Mouse (Mus musculus) ovary, adult 18-20 months (tissue): ENCODE results near the gene Pld2.
"Not testable (repeated sequence)": the region's sequence is repeated elsewhere in the genome, so short reads cannot be mapped to it uniquely, and the experiment has no call there.

Experiments
- DNase-seq: peaks from one replicate; pipeline ENCODE4 v3.0.0; 2022; ENCODE audit warnings: low spot score, mixed read lengths

The Pld2 gene

DNA sequence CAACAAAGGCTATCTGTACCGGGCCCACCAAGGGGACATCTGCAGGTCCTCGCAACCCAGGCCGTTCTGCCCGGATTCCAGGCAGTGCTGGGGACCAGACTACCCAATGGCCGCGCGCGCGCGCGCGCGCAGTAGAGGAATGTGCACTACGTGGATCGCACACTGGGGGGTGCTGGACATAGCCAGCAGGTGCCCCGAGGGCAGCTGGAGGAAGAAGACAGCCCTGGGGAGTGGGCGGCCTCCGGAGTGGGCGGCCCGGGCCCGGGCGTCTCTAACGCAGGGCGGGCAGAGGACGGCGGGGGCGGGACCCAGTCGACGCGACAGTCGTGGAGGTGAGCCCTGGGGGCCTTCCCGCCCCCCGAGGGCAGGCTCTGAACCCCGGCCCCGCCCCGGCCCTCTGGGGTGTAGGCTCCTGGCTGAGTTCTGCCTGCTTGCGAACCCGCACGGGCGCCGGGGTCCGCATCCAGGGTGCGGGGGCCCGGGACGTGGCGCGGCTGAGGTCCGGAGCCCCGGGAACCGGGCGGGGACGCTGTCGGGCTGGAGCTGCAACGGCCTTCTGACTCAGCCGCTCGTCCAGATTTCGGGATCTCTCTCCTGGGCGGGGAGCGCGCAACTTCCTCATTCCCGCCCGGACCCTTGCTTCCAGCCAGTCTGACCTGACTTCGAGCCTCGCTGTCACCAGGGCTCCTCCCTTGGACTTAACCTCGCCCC is at the start of gene Pld2:
Pld2 (plus strand) TSS at position 188 of the 711 bp plus-strand sequence.
- DNase-seq = peak; percentile 91

DNA sequence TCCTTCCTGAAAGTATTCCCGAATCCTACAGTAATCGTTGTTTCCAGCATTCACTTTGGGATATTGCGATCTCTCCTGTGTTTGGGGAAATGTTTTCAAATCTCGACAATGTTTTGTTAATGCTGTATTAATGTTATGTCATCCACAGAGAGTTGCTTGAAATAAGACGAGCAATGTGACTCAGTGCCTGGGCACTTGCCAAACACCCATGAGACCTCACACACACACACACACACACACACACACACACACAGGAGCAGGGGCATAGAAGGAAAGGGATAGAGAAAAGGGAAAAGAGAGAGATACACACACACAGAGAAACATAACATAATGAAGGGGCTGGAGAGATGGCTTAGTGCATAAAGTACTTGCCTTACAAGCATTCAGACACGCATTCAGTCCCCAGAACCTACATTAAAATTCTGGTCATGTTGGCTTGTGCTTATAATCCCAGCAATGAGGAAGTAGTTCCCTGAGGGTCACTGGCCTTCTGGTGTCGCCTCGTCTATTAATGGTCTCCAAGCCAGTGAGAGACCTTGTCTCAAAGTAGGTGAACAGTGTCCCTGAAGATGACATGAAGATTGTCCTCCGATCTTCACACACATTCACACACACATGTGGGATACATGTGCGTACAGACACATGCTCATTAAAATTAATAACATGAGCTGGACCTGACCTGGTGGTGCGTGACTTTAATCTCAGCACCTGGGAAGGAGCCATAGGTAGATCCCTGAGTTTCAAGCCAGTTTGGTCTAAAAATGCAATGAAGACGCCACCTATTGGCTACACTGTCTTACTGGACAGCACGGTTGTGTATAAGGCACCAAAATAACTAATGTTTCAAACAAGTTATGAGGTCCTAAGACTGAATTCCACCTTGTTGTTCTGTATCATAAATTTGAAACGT is 40.0 kb upstream of the Pld2 start:
- no peak for DNase-seq

DNA sequence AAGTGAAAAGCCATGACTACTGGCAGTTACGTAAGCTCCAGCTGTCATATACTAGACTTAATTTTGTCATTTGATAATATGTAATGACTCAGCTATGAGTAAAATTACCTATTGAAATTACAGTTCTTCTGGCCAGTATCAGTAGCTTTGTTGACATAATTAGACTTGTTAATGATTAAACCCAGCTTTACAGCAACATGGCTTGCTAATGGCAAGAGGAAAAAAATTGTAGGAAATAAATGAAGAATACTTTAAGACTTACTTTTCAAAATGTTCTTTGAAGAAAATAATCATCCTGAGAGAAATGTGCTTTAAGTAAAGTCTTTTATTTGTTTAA is 39.4 kb upstream of the Pld2 start:
- no peak for DNase-seq

DNA sequence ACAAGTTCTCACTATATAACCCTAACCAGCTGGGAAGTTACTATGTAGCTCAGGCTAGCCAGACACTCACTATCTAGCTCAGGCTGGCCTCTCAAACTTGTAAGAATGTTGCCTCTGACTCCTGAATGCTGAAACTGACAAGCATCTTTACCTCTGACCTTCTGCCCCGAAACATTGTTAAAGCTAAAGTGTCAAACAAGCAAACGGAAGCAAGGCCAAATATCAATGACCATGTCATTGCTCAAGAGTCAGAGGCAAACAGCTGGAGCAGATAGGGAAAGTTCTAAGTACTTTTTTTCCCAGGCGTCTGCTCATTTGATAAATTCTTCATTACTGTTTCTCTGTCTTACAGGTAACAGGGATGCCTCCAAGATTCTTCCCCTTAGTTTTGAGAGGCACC is 37.8 kb upstream of the Pld2 start:
- DNase-seq = no peak

DNA sequence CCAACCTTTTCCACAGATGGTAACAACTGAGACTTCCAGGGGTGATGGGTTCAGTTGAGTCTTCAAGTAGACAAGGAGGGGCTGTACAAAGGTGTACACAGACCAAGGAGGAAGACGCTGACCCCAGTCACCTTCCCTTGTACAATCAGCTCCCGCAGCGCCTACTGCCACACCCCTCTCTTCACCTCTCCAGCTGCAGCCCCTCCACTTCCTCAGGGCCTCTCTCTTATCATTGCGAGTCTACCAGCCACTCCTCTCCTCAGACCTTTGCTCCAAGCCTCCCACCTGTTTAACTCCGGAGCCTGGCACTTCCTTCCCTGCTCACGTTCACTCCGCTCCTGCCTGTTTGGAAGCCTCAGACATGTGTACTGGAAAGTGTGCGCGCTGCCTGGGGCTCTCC is 34.9 kb upstream of the Pld2 start, which contains the start of gene Tm4sf5:
Tm4sf5 (plus strand) TSS at position 275 of the 400 bp plus-strand sequence.
- no peak for DNase-seq

DNA sequence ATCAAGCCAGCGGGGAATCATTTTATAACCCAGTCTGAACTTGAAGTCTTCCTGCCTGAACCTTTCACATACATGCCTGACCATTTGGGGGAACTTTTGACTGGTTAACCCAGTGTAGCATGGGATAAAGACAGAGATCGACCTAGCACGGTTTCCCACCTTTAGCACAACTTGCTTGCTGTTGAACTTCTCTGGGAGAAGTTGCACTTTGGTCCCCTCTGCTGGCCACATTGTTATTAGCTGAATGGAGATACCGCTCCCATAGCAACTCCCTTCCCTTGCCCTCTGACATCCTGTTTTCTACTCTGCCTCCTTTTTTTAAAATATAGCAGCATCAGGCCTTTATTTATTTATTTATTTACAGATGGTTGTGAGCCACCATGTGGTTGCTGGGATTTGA is 33.5 kb upstream of the Pld2 start:
- no peak for DNase-seq

DNA sequence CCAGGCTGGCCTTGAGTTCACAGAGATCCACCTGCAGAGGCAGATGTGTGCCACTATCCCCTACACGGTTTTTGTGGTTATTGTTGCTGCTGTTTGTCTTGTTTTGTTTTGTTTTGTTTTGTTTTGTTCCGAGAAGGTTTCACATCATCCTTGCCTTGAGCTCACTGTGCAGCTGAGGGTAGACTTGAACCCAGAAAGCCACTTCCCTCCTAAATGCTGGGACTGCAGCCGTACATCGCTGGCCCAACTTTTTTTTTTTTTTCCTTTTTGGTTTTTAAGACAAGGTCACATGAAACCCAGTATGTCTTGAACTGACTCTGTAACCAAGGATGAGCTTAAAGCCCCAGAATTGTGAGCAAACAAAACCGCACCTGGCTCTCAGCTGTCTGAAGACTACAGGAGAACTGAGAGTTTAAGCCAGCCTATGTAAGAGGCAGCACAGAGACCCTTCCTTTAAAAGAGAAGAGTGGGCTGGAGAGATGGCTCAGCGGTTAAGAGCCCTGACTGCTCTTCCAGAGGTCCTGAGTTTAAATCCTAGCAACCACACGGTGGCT is 32.8 kb upstream of the Pld2 start:
- DNase-seq = no peak

DNA sequence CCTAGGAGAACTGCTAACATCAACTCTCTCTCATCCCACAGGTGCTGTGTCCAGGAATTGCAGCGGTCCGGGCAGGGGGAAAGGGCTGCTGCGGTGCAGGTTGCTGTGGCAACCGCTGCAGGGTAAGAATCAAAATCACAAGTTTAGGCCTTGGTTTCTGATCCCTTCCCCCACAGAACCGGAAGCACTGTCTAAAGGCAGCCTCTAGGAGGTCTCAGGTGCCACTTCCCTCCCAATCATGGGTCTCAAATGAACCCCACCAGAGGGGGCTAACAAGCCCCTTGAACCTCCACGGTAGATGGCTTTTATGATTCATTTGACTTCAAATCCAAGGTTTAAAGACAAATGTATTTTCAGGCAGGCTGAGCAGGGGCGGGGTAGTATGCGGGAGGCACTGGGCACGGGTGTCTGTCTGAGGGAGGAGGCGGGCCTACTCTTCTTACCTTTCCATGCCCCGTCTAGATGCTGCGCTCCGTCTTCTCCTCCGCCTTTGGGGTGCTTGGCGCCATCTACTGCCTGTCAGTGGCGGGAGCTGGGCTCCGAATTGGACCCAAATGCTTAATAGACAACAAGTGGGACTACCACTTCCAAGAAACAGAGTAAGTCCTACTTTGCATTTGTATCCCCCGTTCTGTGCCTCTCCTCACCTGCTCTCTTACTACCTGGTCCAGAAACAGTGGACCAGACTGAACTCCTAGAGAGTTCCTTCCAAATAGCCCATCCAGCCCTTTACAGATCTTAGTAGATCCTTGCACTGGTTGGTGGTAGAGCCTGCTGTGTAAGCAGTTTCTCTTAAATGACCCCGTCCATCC is 29.9 kb upstream of the Pld2 start:
- no peak for DNase-seq

DNA sequence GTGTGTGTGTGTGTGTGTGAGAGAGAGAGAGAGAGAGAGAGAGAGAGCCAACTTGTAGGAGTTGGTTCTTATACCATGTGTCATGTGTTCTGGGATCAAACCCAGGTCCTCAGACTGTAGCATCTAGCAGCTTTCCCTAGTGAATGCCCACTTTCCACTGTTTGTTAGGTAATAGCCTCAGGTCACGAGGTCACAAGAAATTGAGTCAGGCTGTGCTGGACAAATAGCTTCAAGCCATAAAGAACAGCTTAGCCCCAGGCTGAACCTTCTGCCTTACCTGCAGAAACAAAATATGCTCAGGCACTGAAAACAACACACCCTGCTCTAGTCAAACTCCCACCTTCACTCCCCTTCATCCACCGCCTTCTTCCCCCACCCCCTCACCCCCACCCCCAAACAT is 28.6 kb upstream of the Pld2 start:
- no peak for DNase-seq

DNA sequence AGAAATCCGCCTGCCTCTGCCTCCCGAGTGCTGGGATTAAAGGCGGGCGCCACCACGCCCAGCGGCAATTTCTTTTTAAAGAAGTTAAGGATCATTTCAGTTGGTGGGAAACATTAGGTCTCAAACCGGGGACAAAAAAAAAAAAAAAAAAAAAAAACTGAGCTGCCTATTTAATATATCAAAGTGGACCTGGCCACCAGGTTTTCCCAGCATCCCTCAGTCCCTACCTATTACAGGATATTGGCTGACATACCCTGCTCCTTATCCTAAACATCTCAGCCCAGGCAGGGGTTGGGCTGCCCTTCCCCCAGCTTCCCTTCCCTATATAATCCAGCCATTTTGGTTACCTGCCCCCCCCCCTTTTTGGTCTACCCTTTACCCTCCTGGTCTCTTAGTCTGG is 28.0 kb upstream of the Pld2 start:
- no peak for DNase-seq

DNA sequence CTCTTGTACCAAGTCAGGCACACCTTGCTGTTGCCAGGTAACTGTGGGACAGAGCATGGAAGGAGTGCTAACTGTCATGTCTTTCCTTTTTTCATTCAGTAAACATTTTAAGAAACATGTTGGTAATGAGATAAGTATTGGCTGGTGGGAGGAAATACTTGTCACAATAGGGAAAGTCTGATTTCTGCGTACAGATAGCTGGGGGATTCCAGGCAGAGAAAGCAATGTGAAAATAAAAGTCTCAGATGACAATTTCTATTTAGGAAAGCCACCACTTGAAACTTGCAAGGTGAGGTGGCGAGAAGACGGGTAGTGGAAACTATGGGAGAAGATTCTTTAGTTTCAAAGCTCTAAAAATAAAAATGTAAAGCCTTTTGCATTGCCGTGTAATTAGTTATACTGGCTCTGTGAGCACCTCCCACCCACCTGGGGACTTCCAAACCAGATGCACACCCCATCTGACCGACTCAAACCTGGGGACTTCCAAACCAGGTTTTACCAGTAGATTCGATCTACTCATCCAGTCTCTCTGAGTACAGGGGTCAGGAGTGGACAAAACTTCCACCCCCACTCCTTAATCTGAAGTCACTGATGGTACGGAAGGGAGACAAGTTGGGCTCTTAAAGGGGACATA is 27.0 kb upstream of the Pld2 start:
- DNase-seq = no peak

DNA sequence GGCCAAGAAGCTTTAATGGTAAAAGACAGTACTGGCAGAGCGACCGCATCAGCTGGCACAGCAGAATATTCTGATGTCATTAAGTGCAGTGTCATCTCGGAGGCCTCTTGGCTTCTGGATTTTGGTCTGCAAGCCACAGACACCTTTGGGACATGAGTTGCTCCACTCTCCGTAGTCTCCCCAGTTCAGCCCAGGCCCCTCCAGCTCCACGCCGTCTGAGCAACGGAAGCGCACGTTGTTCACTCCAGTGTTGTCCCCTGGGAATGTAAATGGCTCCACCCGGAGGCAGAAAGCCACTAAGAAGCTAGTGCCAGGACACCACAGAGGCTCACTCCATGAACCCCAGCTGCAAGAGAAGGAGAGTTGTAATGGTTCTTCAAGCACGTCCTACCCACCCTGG is 26.3 kb upstream of the Pld2 start:
- DNase-seq = no peak

DNA sequence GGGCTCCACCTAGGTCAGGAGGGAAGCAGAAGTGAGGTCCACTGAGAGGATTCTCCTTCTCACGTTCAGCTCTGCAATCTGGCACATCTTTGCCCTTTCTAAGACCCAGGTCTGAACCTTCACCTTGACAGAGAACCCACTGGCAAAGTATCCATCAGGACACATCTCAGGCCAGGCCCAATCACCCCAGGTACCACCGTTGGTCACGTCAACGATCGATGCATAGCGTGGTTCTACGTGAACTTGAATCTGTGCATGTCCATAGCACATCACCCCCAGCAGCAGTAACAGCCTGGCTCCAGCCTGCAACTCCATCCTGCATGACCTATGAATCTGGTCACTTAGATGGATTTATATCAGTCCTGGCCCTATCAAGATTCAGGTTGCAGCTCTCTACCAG is 25.6 kb upstream of the Pld2 start, which contains the start of gene Vmo1:
Vmo1 (minus strand) TSS at position 329 of the 400 bp plus-strand sequence.
- no peak for DNase-seq

DNA sequence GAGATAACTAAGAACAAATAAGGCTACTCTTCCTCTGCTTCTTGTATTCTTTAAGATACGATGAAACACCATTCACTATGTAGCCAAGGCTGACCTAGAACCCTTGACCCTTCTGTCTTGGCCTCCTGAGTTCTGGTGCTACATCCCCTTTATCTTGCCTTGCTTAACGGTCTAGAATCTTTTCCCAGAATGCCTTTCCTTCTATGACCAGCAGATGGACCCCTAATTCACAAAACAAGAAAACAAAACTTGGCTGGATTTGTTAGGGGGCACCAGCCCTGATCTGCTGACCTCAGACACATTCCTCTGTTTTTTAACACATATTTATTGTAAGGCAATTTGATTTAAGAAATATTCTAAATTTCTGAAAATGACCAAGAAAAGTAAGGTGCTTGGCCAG is 23.5 kb upstream of the Pld2 start:
- DNase-seq = no peak

DNA sequence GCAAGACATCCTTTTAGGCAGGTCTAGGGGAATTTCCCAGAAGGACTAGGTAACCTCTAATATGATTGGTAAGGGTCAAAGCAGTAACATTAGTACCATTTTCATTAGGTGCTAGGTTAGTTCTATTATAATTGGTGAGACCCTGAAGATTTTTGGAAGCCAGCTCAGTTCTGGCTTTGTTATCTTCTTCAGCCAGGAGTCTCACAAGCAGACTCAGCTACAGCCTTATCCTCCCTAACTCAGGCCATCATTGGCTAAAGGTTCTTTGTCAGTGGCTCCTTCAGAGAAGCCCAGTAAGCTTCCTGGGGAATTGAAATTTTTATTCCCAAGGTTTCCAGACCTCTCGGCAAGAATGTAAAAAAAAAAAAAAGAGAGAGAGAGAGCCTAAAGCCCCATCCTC is 21.4 kb upstream of the Pld2 start:
- DNase-seq = no peak

DNA sequence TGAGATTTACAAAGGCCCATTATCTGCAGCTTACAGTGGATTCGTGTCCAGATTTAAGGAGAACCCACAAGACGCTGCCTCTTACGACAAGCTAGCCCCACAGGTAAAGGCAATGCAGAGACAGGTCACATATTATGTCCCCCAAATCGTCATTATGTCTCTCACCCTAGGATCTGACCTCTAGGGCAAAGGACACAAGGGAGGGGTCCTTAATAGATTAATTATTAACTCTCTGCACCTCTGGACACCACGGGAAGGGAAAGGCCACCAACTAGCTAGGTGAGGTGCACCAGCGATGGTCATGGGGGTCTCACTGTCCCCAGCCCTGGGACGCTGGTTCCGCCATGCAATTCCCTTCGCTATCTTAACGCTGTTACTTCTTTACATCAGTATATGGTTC is 20.9 kb upstream of the Pld2 start, which contains the start of gene Gltpd2:
Gltpd2 (plus strand) TSS at position 274 of the 400 bp plus-strand sequence.
- no peak for DNase-seq

DNA sequence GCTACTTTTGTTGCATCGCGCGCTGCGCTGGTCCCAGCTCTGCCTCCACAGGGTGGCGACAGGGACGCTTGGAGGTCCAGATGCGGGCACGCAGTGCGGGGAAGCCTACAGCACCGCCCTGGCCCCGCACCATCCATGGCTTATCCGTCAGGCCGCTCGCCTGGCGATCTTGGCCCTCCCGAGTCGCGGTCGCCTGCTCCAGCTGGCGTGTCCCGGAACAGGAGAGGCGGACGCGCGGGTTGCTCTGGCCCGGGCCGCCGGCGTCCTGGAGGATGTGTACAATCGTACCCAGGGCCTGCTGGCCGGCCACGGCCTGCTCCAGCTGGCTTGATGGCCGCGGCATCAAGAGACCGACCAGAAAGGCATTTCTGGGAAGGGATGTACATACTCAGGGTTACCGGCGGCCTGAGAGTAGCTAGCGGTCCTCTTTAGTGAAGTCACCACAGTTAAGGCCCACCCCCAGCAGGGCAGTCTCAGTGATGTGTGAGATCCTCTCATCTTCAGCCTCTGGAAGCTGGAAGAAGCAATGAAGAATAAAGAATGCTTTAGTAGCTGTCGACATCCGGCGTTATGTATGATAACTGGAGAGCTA is 19.6 kb upstream of the Pld2 start:
- no peak for DNase-seq

DNA sequence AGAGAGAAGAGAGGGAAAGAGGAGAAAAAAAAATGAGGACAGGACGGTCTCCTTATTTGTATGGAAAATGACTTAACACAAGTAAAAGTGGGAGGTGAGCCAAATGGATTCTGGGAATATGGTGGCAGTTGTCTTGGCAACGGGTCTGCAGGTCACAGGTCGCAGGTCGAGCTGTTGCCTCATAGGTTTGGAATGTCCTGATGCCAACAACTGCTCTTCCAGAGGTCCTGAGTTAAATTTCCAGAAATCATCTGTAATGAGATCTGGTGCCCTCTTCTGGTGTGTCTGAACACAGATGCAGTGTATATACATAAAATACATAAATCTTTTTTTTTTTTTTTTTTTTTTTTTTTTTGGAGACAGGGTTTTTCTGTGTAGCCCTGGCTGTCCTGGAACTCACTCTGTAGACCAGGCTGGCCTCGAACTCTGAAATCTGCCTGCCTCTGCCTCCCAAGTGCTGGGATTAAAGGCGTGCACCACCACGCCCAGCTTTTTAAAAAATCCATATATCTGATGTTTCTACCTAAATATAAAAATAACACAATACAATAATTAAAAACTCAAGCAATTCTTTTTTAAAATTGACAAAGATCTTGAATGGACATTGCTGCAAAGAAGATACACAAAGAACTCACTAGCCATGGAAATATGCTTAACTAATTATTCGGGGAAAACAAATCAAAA is 16.4 kb upstream of the Pld2 start:
- DNase-seq = not testable (repeated sequence)

DNA sequence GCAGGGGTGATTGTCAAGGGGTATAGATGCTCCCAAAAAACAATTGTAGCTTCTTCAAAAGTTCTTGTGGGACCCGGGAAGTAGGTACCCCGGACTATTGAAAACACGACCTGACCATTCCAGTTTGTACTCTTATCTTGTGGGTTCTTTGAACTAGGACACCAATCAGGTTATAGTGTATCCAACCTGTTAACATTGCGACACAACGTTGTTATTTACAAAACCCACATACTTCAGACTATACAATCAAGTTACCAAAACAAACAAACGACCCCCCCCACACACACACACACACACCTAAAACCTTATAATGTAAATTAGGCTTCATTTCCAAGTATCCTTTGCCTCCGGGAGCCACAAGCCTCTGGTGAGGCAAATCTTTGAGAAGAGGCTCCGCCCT is 15.1 kb upstream of the Pld2 start:
- DNase-seq = no peak

DNA sequence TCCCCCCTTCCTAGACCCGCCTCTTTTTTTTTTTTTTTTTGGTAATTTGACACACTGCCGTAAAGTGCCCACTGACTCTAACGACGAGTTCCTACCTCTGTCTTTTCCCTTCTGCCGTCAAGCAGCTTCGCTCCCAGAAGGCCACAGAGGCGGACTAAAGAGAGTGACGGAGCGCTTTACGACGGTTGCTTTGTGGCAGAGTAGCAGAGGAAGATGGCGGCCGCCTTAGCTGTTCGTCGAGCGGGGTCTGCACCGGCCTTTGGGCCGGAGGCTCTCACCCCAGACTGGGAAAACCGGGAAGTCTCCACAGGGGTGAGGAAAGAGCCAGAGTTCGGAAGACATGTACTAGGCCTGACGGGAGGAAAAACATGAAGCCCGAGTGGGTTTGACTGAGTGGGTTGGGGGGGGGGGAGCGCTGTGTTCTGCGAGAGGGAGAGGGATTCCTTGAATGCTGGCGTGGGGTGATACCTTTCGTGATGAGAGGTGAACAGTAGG is 14.6 kb upstream of the Pld2 start, which contains the start of gene Psmb6:
Psmb6 (plus strand) TSS at position 184 of the 495 bp plus-strand sequence.
- peak; percentile 93 for DNase-seq
